Mouse (Mus musculus) kidney, embryonic 14.5 days (tissue): ENCODE measurements at regions not wholly inside any gene's neighbourhood (a gene's known extent, or its start where the extent isn't known, plus 50 kb on each side); places are given as distances from the start of the nearest gene placed in this dataset.

Experiments
- ATAC-seq: fragments of 200-750 bp; cut with Nextera tagmentation; 2 replicates; pipeline ENCODE4 v1.8.0; 2017; ENCODE audit warnings: moderate number of reproducible peaks, mild to moderate bottlenecking, moderate TSS enrichment, moderate library complexity; ENCODE audit not compliant: low FRiP score, low TSS enrichment
- H3K27ac ChIP-seq: fragments of 300-500 bp; sonication (generic); 2 replicates; pipeline ENCODE4 v1.5.1; 2014; ENCODE audit warnings: low read depth, mild to moderate bottlenecking, low read length, moderate library complexity, mixed read lengths
- H3K27me3 ChIP-seq: fragments of 300-500 bp; sonication (generic); 2 replicates; pipeline ENCODE4 v1.6.1; 2014; ENCODE audit warnings: mild to moderate bottlenecking, low read length; ENCODE audit not compliant: control insufficient read depth, insufficient read depth
- H3K36me3 ChIP-seq: fragments of 300-500 bp; sonication (generic); 2 replicates; pipeline ENCODE4 v1.6.1; 2014; ENCODE audit warnings: low read length, mixed read lengths; ENCODE audit not compliant: control insufficient read depth, insufficient read depth
- H3K4me1 ChIP-seq: fragments of 300-500 bp; sonication (generic); 2 replicates; pipeline ENCODE4 v1.6.1; 2014; ENCODE audit warnings: low read length, mixed read lengths; ENCODE audit not compliant: control insufficient read depth, insufficient read depth
- H3K4me2 ChIP-seq: fragments of 300-500 bp; sonication (generic); replicated peaks from 2 replicates; pipeline ENCODE4 v1.6.1; 2014; ENCODE audit warnings: low read depth, mild to moderate bottlenecking, low read length
- H3K4me3 ChIP-seq: fragments of 300-500 bp; sonication (generic); 2 replicates; pipeline ENCODE4 v1.5.1; 2014; ENCODE audit warnings: mild to moderate bottlenecking, low read length
- H3K9ac ChIP-seq: fragments of 300-500 bp; sonication (generic); 2 replicates; pipeline ENCODE4 v1.6.1; 2014; ENCODE audit warnings: low read depth, mild to moderate bottlenecking, low read length, moderate library complexity
- H3K9me3 ChIP-seq: fragments of 300-500 bp; sonication (generic); 2 replicates; pipeline ENCODE4 v1.6.1; 2016; ENCODE audit warnings: low read length; ENCODE audit not compliant: control insufficient read depth
- WGBS: fragments of 180-500 bp; shearing (Covaris S2); extraction: QIAGEN DNeasy Blood & Tissue Kit; methylation state at CpG from one replicate; pipeline ENCODE4 v1.1.7; 2014; 5-methylcytosine and 5-hydroxymethylcytosine counted together

GRCm38 (mm10) chr9:32834751-32835625 is 199.0 kb downstream of the Ets1 start:
- H3K27me3 ChIP-seq: no peaks in the 10 kb centered on the region
- H3K9ac ChIP-seq: no peak overlapping the region
- H3K4me3 ChIP-seq: no peak overlapping the region
- peak; percentile 93 for ATAC-seq
- H3K27ac ChIP-seq: peak overlapping the region; percentile 9; the same call in 1 of the 2 replicates
- H3K9me3 ChIP-seq: no peaks in the 10 kb centered on the region
- H3K36me3 ChIP-seq: no peaks in the 10 kb centered on the region
- no peak overlapping the region for H3K4me2 ChIP-seq
- WGBS: 28% methylated on average over 13 of the region's 13 CpGs
- peaks cover 14% of the 10 kb centered on the region; the same call in 1 of the 2 replicates for H3K4me1 ChIP-seq

DNA sequence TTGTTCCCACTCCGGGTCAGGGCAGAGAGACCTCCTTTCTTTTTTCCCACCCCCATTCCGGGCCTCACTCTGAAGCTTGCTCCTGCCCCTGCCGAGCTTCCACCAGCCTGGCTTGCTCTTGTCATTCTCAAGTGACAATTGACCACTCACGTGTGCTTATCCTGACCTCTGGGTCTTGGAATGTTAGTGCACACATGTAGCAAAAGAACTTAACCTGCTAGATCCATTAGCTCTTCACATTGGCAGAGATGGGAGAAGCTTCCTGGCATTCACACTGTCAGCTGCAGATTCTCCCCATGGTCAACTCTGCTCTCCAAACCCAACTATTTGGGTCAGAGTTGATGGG is 199.6 kb downstream of the Ets1 start:
- peaks cover 14% of the 10 kb centered on the region; the same call in 1 of the 2 replicates for H3K4me1 ChIP-seq
- no peaks in the 10 kb centered on the region for H3K9me3 ChIP-seq
- H3K27me3 ChIP-seq: no peaks in the 10 kb centered on the region
- WGBS: 14% methylated on average over 4 of the region's 4 CpGs
- peak; percentile 64 for ATAC-seq
- H3K36me3 ChIP-seq: no peaks in the 10 kb centered on the region
- H3K27ac ChIP-seq: peak overlapping the region; percentile 9; the same call in 1 of the 2 replicates
- no peak overlapping the region for H3K4me2 ChIP-seq
- H3K4me3 ChIP-seq: no peak overlapping the region
- no peak overlapping the region for H3K9ac ChIP-seq

DNA sequence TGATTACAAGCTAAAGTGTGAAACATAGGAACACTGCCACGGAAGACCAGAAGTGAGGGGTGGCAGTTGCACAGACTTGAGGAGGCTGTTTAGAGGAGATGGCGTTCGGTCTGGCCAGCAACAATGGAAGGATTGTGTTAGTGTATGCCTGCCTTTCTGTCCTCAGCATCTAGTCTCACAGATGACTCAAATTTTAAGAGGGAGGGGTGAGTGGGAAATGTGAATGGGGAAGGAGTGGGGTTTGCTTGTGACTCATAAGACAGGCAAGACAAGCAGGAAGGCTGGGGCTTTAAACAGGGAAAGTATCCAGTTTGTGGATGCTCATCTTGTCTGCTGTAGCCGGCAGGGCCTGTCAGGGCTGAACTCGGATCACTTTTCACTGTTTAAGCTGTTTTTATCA is 200.3 kb downstream of the Ets1 start:
- Histone ChIP-seq H3K4me2 (no peak overlapping the region), H3K4me1 (peaks cover 14% of the 10 kb centered on the region; the same call in 1 of the 2 replicates), H3K4me3 (no peak overlapping the region), H3K27ac (no peak overlapping the region), H3K9ac (no peak overlapping the region), H3K36me3 (no peaks in the 10 kb centered on the region), H3K9me3 (no peaks in the 10 kb centered on the region), H3K27me3 (no peaks in the 10 kb centered on the region)
- WGBS: 34% methylated on average over 5 of the region's 5 CpGs
- no peak for ATAC-seq

- 95% methylated on average over 2 of the region's 2 CpGs for WGBS
- no peaks in the 10 kb centered on the region for H3K4me1 ChIP-seq
- no peaks in the 10 kb centered on the region for H3K36me3 ChIP-seq
- H3K4me3 ChIP-seq: no peak overlapping the region
- H3K27ac ChIP-seq: no peak overlapping the region
- H3K9ac ChIP-seq: no peak overlapping the region
- H3K27me3 ChIP-seq: no peaks in the 10 kb centered on the region
- no peak overlapping the region for H3K4me2 ChIP-seq
- ATAC-seq: no peak
- H3K9me3 ChIP-seq: no peaks in the 10 kb centered on the region
These were observed 211.3 kb downstream of the Ets1 start for GRCm38 (mm10) chr9:32847361-32847760.

- WGBS: 43% methylated on average over 3 of the region's 3 CpGs
- Histone ChIP-seq H3K9me3 (no peaks in the 10 kb centered on the region), H3K4me3 (no peak overlapping the region), H3K27ac (no peak overlapping the region), H3K4me1 (no peaks in the 10 kb centered on the region), H3K27me3 (no peaks in the 10 kb centered on the region), H3K9ac (no peak overlapping the region), H3K36me3 (no peaks in the 10 kb centered on the region), H3K4me2 (no peak overlapping the region)
- ATAC-seq: no peak
These were observed 216.3 kb downstream of the Ets1 start for GRCm38 (mm10) chr9:32852282-32852681.

- Histone ChIP-seq H3K9me3 (no peaks in the 10 kb centered on the region), H3K36me3 (no peaks in the 10 kb centered on the region), H3K4me3 (no peak overlapping the region), H3K4me1 (no peaks in the 10 kb centered on the region), H3K27ac (no peak overlapping the region), H3K4me2 (no peak overlapping the region), H3K9ac (no peak overlapping the region), H3K27me3 (no peaks in the 10 kb centered on the region)
- 75% methylated on average over 5 of the region's 5 CpGs for WGBS
- peak; percentile 28; the same call in 1 of the 2 replicates for ATAC-seq
These were observed 227.3 kb downstream of the Ets1 start for GRCm38 (mm10) chr9:32863286-32863685.

DNA sequence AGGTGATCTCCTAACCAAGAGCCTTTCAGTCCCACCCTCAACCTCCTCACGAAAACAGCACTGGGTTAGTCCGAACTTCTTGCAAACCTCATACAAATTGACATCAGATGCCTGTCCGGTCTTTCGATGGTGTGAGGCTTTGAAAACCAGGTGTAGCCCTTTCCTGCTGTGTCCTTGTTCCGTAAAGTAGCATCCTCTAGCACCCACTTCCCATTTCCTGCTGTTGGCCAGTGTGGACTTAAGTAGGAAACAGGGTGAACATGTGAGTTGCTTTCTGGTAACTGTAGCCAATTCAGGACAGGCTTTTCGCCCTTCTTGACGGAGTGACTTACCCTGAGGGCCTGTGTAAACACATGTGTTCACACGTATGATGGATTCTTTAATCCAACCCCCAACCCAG is 232.9 kb downstream of the Ets1 start:
- H3K27me3 ChIP-seq: no peaks in the 10 kb centered on the region
- H3K9ac ChIP-seq: no peak overlapping the region
- ATAC-seq: no peak
- H3K4me3 ChIP-seq: no peak overlapping the region
- WGBS: 83% methylated on average over 8 of the region's 8 CpGs
- H3K27ac ChIP-seq: no peak overlapping the region
- no peaks in the 10 kb centered on the region for H3K36me3 ChIP-seq
- H3K9me3 ChIP-seq: no peaks in the 10 kb centered on the region
- H3K4me2 ChIP-seq: no peak overlapping the region
- no peaks in the 10 kb centered on the region for H3K4me1 ChIP-seq

- no peaks in the 10 kb centered on the region for H3K9me3 ChIP-seq
These were observed 238.4 kb downstream of the Ets1 start for GRCm38 (mm10) chr9:32874306-32874875.

DNA sequence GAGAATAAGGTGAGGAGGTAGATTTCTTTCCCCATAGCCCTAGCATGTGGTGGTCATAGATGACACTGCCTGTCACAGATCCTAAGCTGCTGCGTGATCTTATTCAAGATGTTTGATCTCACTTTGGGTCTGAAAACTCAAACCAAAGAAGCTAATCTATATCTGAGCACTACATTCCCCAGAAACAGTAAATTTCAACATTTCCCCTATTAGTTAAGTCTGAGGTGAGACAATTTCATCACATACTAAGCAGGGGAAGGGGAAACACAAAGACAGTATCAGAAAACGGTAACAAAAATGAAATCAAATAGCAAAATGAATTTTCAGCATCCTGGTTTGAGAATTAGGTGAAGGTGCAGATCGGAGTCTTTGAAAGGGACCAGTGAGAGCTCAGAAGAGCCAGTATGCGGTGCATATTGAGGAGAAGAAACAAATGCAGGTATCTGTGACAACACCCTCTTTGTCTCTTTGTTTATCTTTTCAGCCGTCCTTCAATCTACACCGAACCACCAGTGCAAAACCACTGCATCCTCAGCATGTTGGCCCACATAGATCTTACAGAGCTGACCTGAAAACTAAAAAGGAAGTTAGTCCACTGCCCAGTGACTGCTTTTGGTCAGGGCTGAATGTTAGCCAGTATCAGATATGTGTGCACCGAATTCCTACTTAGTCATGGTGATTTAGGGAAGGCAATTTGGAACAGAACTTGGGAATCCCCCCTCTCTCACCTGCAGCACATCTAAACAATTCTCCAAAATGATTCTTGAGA is 247.0 kb downstream of the Ets1 start:
- WGBS: 82% methylated on average over 7 of the region's 7 CpGs
- Histone ChIP-seq H3K4me1 (no peaks in the 10 kb centered on the region), H3K27me3 (no peaks in the 10 kb centered on the region), H3K36me3 (no peaks in the 10 kb centered on the region), H3K4me2 (no peak overlapping the region), H3K9me3 (no peaks in the 10 kb centered on the region), H3K27ac (no peak overlapping the region), H3K9ac (no peak overlapping the region), H3K4me3 (no peak overlapping the region)
- no peak for ATAC-seq

More at GRCm38 (mm10) chr9:32874306-32874875, 238.4 kb downstream of the Ets1 start:
- no peaks in the 10 kb centered on the region for H3K4me1 ChIP-seq
- no peak for ATAC-seq
- H3K4me3 ChIP-seq: no peak overlapping the region
- no peak overlapping the region for H3K9ac ChIP-seq
- no peaks in the 10 kb centered on the region for H3K27me3 ChIP-seq
- H3K4me2 ChIP-seq: no peak overlapping the region
- no peaks in the 10 kb centered on the region for H3K36me3 ChIP-seq
- 71% methylated on average over 6 of the region's 6 CpGs for WGBS
- H3K27ac ChIP-seq: no peak overlapping the region
